Mouse (Mus musculus): Measurements from ENCODE around the gene Mgat5. TPM values are rescaled to one million over a fixed set of nuclear protein-coding genes. Genes with fewer than 3 reads are reported as not detected.

Gene Mgat5
- polyA plus RNA-seq, 1 experiment, result 3.6 TPM

GRCm38 (mm10) chr1:127262170-127262837 is 57.5 kb downstream of the Mgat5 start:
- H3ac ChIP-seq (ENCODE audit: control insufficient read depth, insufficient read length, low read depth), result no peak overlapping the region
- H3K79me2 ChIP-seq (ENCODE audit: control insufficient read depth, insufficient read depth), result no peaks in the 10 kb centered on the region
- H3K4me3 ChIP-seq (ENCODE audit: insufficient read depth, poor library complexity, severe bottlenecking), result no peak overlapping the region
- no peaks in the 10 kb centered on the region for H3K36me3 ChIP-seq (ENCODE audit: control insufficient read depth, insufficient read depth)
- H3K27me3 ChIP-seq (ENCODE audit: control insufficient read depth, insufficient read depth, insufficient read length), result no peaks in the 10 kb centered on the region
- TF ChIP-seq FOSL1 (IDR thresholded peaks at IDR 0.05; ENCODE audit: insufficient read depth, low read length, poor library complexity, severe bottlenecking) (no peak), CEBPB (IDR thresholded peaks at IDR 0.05; ENCODE audit: low read depth) (no peak), MYOD1 (IDR thresholded peaks at IDR 0.05; ENCODE audit: control insufficient read depth, insufficient read length, low read depth) (no peak), CTCF (IDR thresholded peaks at IDR 0.05; ENCODE audit: control insufficient read depth, insufficient read depth, insufficient read length) (no peak), MAX (IDR thresholded peaks at IDR 0.05) (no peak), MYOG (IDR thresholded peaks at IDR 0.05; ENCODE audit: control insufficient read depth, extremely low read depth, insufficient read length) (no peak), USF1 (IDR thresholded peaks at IDR 0.05; ENCODE audit: low read depth) (no peak)
- H3K79me3 ChIP-seq (ENCODE audit: low read depth), result peaks cover 1% of the 10 kb centered on the region

- no peaks in the 10 kb centered on the region for H3K36me3 ChIP-seq (ENCODE audit: control insufficient read depth, insufficient read depth)
These were observed 63.2 kb downstream of the Mgat5 start for GRCm38 (mm10) chr1:127267985-127268384.

GRCm38 (mm10) chr1:127269343-127269742 is 64.5 kb downstream of the Mgat5 start:
- Histone ChIP-seq H3ac (ENCODE audit: control insufficient read depth, insufficient read length, low read depth) (no peak overlapping the region), H3K27me3 (ENCODE audit: control insufficient read depth, insufficient read depth, insufficient read length) (no peaks in the 10 kb centered on the region), H3K36me3 (ENCODE audit: control insufficient read depth, insufficient read depth) (no peaks in the 10 kb centered on the region), H3K79me2 (ENCODE audit: control insufficient read depth, insufficient read depth) (no peaks in the 10 kb centered on the region), H3K79me3 (ENCODE audit: low read depth) (peaks cover 1% of the 10 kb centered on the region), H3K4me3 (ENCODE audit: insufficient read depth, poor library complexity, severe bottlenecking) (no peak overlapping the region)
- TF ChIP-seq FOSL1 (IDR thresholded peaks at IDR 0.05; ENCODE audit: insufficient read depth, low read length, poor library complexity, severe bottlenecking) (no peak), MAX (IDR thresholded peaks at IDR 0.05) (no peak), MYOG (IDR thresholded peaks at IDR 0.05; ENCODE audit: control insufficient read depth, extremely low read depth, insufficient read length) (no peak), CEBPB (IDR thresholded peaks at IDR 0.05; ENCODE audit: low read depth) (no peak), MYOD1 (IDR thresholded peaks at IDR 0.05; ENCODE audit: control insufficient read depth, insufficient read length, low read depth) (no peak), USF1 (IDR thresholded peaks at IDR 0.05; ENCODE audit: low read depth) (no peak), CTCF (IDR thresholded peaks at IDR 0.05; ENCODE audit: control insufficient read depth, insufficient read depth, insufficient read length) (no peak)

More at GRCm38 (mm10) chr1:127267985-127268384, 63.2 kb downstream of the Mgat5 start:
- Histone ChIP-seq H3K79me3 (ENCODE audit: low read depth) (peaks cover 1% of the 10 kb centered on the region), H3K79me2 (ENCODE audit: control insufficient read depth, insufficient read depth) (no peaks in the 10 kb centered on the region), H3ac (ENCODE audit: control insufficient read depth, insufficient read length, low read depth) (no peak overlapping the region), H3K27me3 (ENCODE audit: control insufficient read depth, insufficient read depth, insufficient read length) (no peaks in the 10 kb centered on the region), H3K4me3 (ENCODE audit: insufficient read depth, poor library complexity, severe bottlenecking) (no peak overlapping the region)
- no peak for TF ChIP-seq CEBPB (IDR thresholded peaks at IDR 0.05; ENCODE audit: low read depth)
- TF ChIP-seq MYOD1 (IDR thresholded peaks at IDR 0.05; ENCODE audit: control insufficient read depth, insufficient read length, low read depth), result no peak
- no peak for TF ChIP-seq MAX (IDR thresholded peaks at IDR 0.05)

GRCm38 (mm10) chr1:127270273-127271020 is 65.6 kb downstream of the Mgat5 start:
- H3K36me3 ChIP-seq (ENCODE audit: control insufficient read depth, insufficient read depth), result no peaks in the 10 kb centered on the region
- H3ac ChIP-seq (ENCODE audit: control insufficient read depth, insufficient read length, low read depth), result no peak overlapping the region
- H3K79me2 ChIP-seq (ENCODE audit: control insufficient read depth, insufficient read depth), result no peaks in the 10 kb centered on the region
- no peak overlapping the region for H3K4me3 ChIP-seq (ENCODE audit: insufficient read depth, poor library complexity, severe bottlenecking)
- no peaks in the 10 kb centered on the region for H3K27me3 ChIP-seq (ENCODE audit: control insufficient read depth, insufficient read depth, insufficient read length)
- no peaks in the 10 kb centered on the region for H3K79me3 ChIP-seq (ENCODE audit: low read depth)
- TF ChIP-seq MYOD1 (IDR thresholded peaks at IDR 0.05; ENCODE audit: control insufficient read depth, insufficient read length, low read depth), result no peak

- Histone ChIP-seq H3K79me3 (ENCODE audit: low read depth) (no peaks in the 10 kb centered on the region), H3K36me3 (ENCODE audit: control insufficient read depth, insufficient read depth) (no peaks in the 10 kb centered on the region), H3K79me2 (ENCODE audit: control insufficient read depth, insufficient read depth) (no peaks in the 10 kb centered on the region), H3ac (ENCODE audit: control insufficient read depth, insufficient read length, low read depth) (no peak overlapping the region), H3K4me3 (ENCODE audit: insufficient read depth, poor library complexity, severe bottlenecking) (no peak overlapping the region), H3K27me3 (ENCODE audit: control insufficient read depth, insufficient read depth, insufficient read length) (no peaks in the 10 kb centered on the region)
- no peak for TF ChIP-seq CTCF (IDR thresholded peaks at IDR 0.05; ENCODE audit: control insufficient read depth, insufficient read depth, insufficient read length)
- TF ChIP-seq CEBPB (IDR thresholded peaks at IDR 0.05; ENCODE audit: low read depth), result no peak
- no peak for TF ChIP-seq USF1 (IDR thresholded peaks at IDR 0.05; ENCODE audit: low read depth)
- TF ChIP-seq FOSL1 (IDR thresholded peaks at IDR 0.05; ENCODE audit: insufficient read depth, low read length, poor library complexity, severe bottlenecking), result no peak
These were observed 66.3 kb downstream of the Mgat5 start for GRCm38 (mm10) chr1:127271156-127271555.

- Histone ChIP-seq H3K36me3 (ENCODE audit: control insufficient read depth, insufficient read depth) (no peaks in the 10 kb centered on the region), H3K79me3 (ENCODE audit: low read depth) (no peaks in the 10 kb centered on the region), H3K79me2 (ENCODE audit: control insufficient read depth, insufficient read depth) (no peaks in the 10 kb centered on the region), H3K27me3 (ENCODE audit: control insufficient read depth, insufficient read depth, insufficient read length) (no peaks in the 10 kb centered on the region), H3K4me3 (ENCODE audit: insufficient read depth, poor library complexity, severe bottlenecking) (no peak overlapping the region), H3ac (ENCODE audit: control insufficient read depth, insufficient read length, low read depth) (no peak overlapping the region)
- no peak for TF ChIP-seq MYOD1 (IDR thresholded peaks at IDR 0.05; ENCODE audit: control insufficient read depth, insufficient read length, low read depth)
These were observed 68.5 kb downstream of the Mgat5 start for GRCm38 (mm10) chr1:127273363-127273762.
